Mouse (Mus musculus) forebrain, embryonic 15.5 days (tissue): ENCODE measurements at regions not wholly inside any gene's neighbourhood (a gene's known extent, or its start where the extent isn't known, plus 50 kb on each side); places are given as distances from the start of the nearest gene placed in this dataset.

Source experiments
- ATAC-seq: fragments of 200-750 bp; cut with Nextera tagmentation; replicated peaks from 2 replicates; pipeline ENCODE4 v1.8.0; 2017; ENCODE audit warnings: mild to moderate bottlenecking, moderate TSS enrichment, moderate library complexity
- H3K27ac ChIP-seq: fragments of 300-500 bp; sonication (generic); replicated peaks from 2 replicates; pipeline ENCODE4 v1.5.1; 2015; ENCODE audit warnings: mild to moderate bottlenecking, inconsistent platforms
- H3K27me3 ChIP-seq: fragments of 300-500 bp; sonication (generic); 2 replicates; pipeline ENCODE4 v1.6.1; 2015; ENCODE audit warnings: inconsistent platforms
- H3K36me3 ChIP-seq: fragments of 300-500 bp; sonication (generic); 2 replicates; pipeline ENCODE4 v1.6.1; 2015; ENCODE audit warnings: mild to moderate bottlenecking, inconsistent platforms
- H3K4me1 ChIP-seq: fragments of 300-500 bp; sonication (generic); 2 replicates; pipeline ENCODE4 v1.6.1; 2015; ENCODE audit warnings: inconsistent platforms
- H3K4me2 ChIP-seq: fragments of 300-500 bp; sonication (generic); replicated peaks from 2 replicates; pipeline ENCODE4 v1.6.1; 2015; ENCODE audit warnings: mild to moderate bottlenecking, inconsistent platforms
- H3K4me3 ChIP-seq: fragments of 300-500 bp; sonication (generic); 2 replicates; pipeline ENCODE4 v1.5.1; 2015; ENCODE audit warnings: mild to moderate bottlenecking, inconsistent platforms
- H3K9ac ChIP-seq: fragments of 300-500 bp; sonication (generic); replicated peaks from 2 replicates; pipeline ENCODE4 v1.6.1; 2015; ENCODE audit warnings: mild to moderate bottlenecking, inconsistent platforms
- H3K9me3 ChIP-seq: fragments of 300-500 bp; sonication (generic); 2 replicates; pipeline ENCODE4 v1.6.1; 2016; ENCODE audit warnings: inconsistent platforms
- WGBS: fragments of 180-500 bp; shearing (Covaris S2); methylation state at CpG from one replicate; pipeline ENCODE4 v1.1.7; 2015; ENCODE audit warnings: mixed read lengths; 5-methylcytosine and 5-hydroxymethylcytosine counted together

GRCm38 (mm10) chr16:95141510-95142394, 115.6 kb upstream of the Kcnj15 start:
- Histone ChIP-seq H3K4me3 (no peak overlapping the region), H3K27ac (no peak overlapping the region), H3K4me2 (no peak overlapping the region), H3K9ac (no peak overlapping the region), H3K4me1 (peaks cover 6% of the 10 kb centered on the region; the same call in 1 of the 2 replicates), H3K27me3 (no peaks in the 10 kb centered on the region), H3K9me3 (no peaks in the 10 kb centered on the region), H3K36me3 (no peaks in the 10 kb centered on the region)
- 56% methylated on average over 8 of the region's 8 CpGs for WGBS
- ATAC-seq: 0 out of 2 replicates have a peak, but pooled peaks have one; percentile 48

- no peak for ATAC-seq
- WGBS: 65% methylated on average over 8 of the region's 8 CpGs
- H3K4me2 ChIP-seq: no peak overlapping the region
- no peaks in the 10 kb centered on the region for H3K9me3 ChIP-seq
- H3K27me3 ChIP-seq: no peaks in the 10 kb centered on the region
- H3K4me3 ChIP-seq: no peak overlapping the region
- no peaks in the 10 kb centered on the region for H3K4me1 ChIP-seq
- H3K36me3 ChIP-seq: no peaks in the 10 kb centered on the region
- H3K27ac ChIP-seq: no peak overlapping the region
- no peak overlapping the region for H3K9ac ChIP-seq
Observed at GRCm38 (mm10) chr16:95150499-95150898, 106.9 kb upstream of the Kcnj15 start.

DNA sequence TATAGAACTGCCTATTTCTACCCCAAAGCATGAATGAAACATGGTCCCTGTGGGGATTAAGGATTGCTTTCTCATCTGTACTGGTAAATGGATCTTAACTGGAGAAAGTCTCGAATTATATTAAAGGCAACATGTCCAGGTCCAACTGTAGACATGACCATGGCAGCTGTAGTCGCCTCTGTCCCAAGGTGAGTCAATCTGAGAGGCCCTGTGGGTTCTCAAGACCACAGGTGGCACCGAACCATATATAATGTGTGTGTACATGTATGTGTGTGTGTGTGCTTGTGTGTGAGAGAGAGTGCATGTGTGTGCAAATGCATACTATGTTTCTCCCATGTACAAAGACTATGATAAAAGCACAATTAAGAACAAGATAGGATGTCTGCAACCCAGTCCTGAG, 105.9 kb upstream of the Kcnj15 start:
- no peak overlapping the region for H3K9ac ChIP-seq
- ATAC-seq: no peak
- 85% methylated on average over 3 of the region's 3 CpGs for WGBS
- H3K4me1 ChIP-seq: no peaks in the 10 kb centered on the region
- H3K4me3 ChIP-seq: no peak overlapping the region
- no peak overlapping the region for H3K27ac ChIP-seq
- no peak overlapping the region for H3K4me2 ChIP-seq
- no peaks in the 10 kb centered on the region for H3K27me3 ChIP-seq
- no peaks in the 10 kb centered on the region for H3K9me3 ChIP-seq
- H3K36me3 ChIP-seq: no peaks in the 10 kb centered on the region

- no peak overlapping the region for H3K27ac ChIP-seq
- H3K4me1 ChIP-seq: no peaks in the 10 kb centered on the region
- H3K9ac ChIP-seq: no peak overlapping the region
- H3K4me2 ChIP-seq: no peak overlapping the region
- H3K4me3 ChIP-seq: no peak overlapping the region
- no peaks in the 10 kb centered on the region for H3K27me3 ChIP-seq
- 90% methylated on average over 6 of the region's 6 CpGs for WGBS
- no peaks in the 10 kb centered on the region for H3K9me3 ChIP-seq
- no peaks in the 10 kb centered on the region for H3K36me3 ChIP-seq
- no peak for ATAC-seq
Observed at GRCm38 (mm10) chr16:95151914-95152313, 105.4 kb upstream of the Kcnj15 start.

DNA sequence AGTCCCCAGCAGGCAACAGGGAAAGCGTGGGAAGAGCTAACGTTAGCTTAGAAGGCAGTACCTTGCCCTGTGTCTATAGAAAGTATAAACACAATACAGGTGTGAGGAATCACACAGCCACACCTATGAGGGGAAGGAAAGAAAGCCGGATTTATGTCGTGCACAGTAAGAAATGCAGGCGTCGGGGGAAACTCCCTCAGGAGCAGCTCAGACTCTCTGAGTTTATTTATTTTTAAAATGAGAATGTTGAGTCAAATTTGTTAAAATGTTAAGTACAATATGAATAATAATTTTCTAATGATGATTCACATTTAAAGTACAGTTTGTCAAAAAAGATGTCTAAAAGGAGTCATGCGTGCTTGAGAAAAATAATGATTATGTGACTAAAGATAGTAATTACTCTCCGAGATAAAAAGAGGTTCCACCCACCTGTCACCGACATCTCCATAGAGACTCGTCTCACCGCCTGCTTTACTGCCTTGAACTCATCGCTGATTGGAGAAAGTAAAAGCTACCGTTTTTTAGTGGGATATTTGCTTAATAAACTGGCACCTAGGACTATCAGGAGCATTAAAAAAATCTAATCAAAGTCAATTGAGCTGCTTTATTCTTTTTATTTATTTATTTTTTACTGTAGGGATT, 104.5 kb upstream of the Kcnj15 start:
- Histone ChIP-seq H3K4me3 (no peak overlapping the region), H3K4me1 (no peaks in the 10 kb centered on the region), H3K9me3 (no peaks in the 10 kb centered on the region), H3K9ac (no peak overlapping the region), H3K27me3 (no peaks in the 10 kb centered on the region), H3K27ac (no peak overlapping the region), H3K36me3 (no peaks in the 10 kb centered on the region), H3K4me2 (no peak overlapping the region)
- WGBS: 68% methylated on average over 13 of the region's 13 CpGs
- no peak for ATAC-seq

DNA sequence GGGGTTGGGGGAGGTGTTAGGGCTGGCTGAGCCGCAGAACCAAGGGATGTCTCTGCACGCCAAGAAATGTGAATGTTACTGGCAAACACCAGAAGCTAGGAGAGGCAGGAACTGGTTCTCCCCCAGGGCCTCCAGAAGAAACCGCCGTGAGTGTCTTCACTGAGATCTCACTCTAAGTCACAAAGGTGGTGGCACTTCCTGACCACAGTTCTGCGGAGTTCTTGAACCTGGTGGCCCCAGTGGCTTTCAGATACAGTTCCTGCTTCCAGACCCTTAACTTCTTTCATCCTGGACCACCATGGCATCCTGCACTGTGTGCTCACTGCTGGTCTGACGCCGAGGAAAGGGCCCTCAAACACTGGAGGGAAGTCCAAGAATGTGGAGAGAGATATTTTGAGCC, 89.0 kb upstream of the Kcnj15 start:
- 87% methylated on average over 7 of the region's 7 CpGs for WGBS
- no peaks in the 10 kb centered on the region for H3K27me3 ChIP-seq
- H3K9me3 ChIP-seq: no peaks in the 10 kb centered on the region
- no peak overlapping the region for H3K27ac ChIP-seq
- H3K36me3 ChIP-seq: no peaks in the 10 kb centered on the region
- H3K4me2 ChIP-seq: no peak overlapping the region
- no peak overlapping the region for H3K4me3 ChIP-seq
- no peak overlapping the region for H3K9ac ChIP-seq
- no peaks in the 10 kb centered on the region for H3K4me1 ChIP-seq
- ATAC-seq: no peak

- Histone ChIP-seq H3K27me3 (no peaks in the 10 kb centered on the region), H3K4me1 (no peaks in the 10 kb centered on the region), H3K4me2 (no peak overlapping the region), H3K27ac (no peak overlapping the region), H3K9ac (no peak overlapping the region), H3K4me3 (no peak overlapping the region), H3K9me3 (no peaks in the 10 kb centered on the region), H3K36me3 (no peaks in the 10 kb centered on the region)
- no peak for ATAC-seq
- 100% methylated on average over 1 of the region's 1 CpGs for WGBS
Observed at GRCm38 (mm10) chr16:95169346-95169745, 88.0 kb upstream of the Kcnj15 start.

GRCm38 (mm10) chr16:95180562-95180961, 76.8 kb upstream of the Kcnj15 start:
- H3K4me1 ChIP-seq: no peaks in the 10 kb centered on the region
- no peak overlapping the region for H3K9ac ChIP-seq
- no peak overlapping the region for H3K4me2 ChIP-seq
- 86% methylated on average over 5 of the region's 5 CpGs for whole genome bisulfite sequencing
- no peaks in the 10 kb centered on the region for H3K9me3 ChIP-seq
- no peak overlapping the region for H3K27ac ChIP-seq
- no peak for ATAC-seq
- H3K27me3 ChIP-seq: no peaks in the 10 kb centered on the region
- H3K36me3 ChIP-seq: no peaks in the 10 kb centered on the region
- H3K4me3 ChIP-seq: no peak overlapping the region

GRCm38 (mm10) chr16:95185341-95185740, 72.0 kb upstream of the Kcnj15 start:
- Histone ChIP-seq H3K27ac (no peak overlapping the region), H3K27me3 (no peaks in the 10 kb centered on the region)

DNA sequence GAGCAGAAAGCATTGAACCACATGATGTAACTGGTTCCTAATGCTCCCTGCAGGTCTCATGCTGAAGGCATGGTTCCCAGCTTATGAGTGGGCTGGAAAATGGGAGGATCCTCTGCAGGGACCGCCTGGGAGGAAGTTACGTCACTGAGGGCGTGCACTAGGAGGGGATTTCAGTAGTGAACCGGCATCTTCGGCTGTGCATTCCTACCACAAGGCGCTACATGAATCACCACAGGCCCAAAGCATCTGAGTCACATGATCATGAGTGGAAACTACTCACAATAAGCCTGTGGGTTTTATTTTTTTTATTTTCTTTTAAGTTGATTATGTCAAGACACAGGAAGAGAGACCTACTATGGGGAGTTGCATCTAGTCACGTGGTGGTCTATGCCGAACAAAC, 68.2 kb upstream of the Kcnj15 start:
- WGBS: 94% methylated on average over 8 of the region's 8 CpGs
- Histone ChIP-seq H3K4me3 (no peak overlapping the region), H3K4me1 (no peaks in the 10 kb centered on the region), H3K9me3 (no peaks in the 10 kb centered on the region), H3K27me3 (no peaks in the 10 kb centered on the region), H3K27ac (no peak overlapping the region), H3K4me2 (no peak overlapping the region), H3K36me3 (no peaks in the 10 kb centered on the region), H3K9ac (no peak overlapping the region)
- no peak for ATAC-seq

More at GRCm38 (mm10) chr16:95185341-95185740, 72.0 kb upstream of the Kcnj15 start:
- Histone ChIP-seq H3K9me3 (no peaks in the 10 kb centered on the region), H3K36me3 (no peaks in the 10 kb centered on the region), H3K4me1 (no peaks in the 10 kb centered on the region), H3K4me3 (no peak overlapping the region), H3K4me2 (no peak overlapping the region), H3K9ac (no peak overlapping the region)
- ATAC-seq: no peak
- WGBS: 73% methylated on average over 9 of the region's 9 CpGs

DNA sequence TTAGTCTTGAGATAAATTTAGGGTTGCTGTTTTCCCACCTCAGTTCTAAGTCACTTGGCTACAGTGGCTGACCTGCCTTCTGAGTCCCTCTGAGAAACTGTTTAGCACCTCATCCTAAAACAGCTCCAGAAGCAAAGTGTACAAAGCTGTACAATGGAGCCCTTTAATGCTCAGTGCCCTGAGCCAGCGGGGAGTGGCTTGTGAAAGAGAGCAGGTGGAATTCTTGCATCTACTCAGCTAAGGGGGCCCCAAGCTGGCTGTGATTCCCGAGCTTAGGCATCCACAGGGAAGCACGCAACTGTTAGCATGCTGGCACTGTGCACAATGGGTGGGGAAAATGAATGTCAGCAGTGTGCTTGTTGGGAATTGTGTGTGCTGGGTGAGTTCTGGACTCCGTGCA, 63.2 kb upstream of the Kcnj15 start:
- Histone ChIP-seq H3K27ac (no peak overlapping the region), H3K36me3 (no peaks in the 10 kb centered on the region), H3K4me1 (no peaks in the 10 kb centered on the region), H3K9me3 (no peaks in the 10 kb centered on the region), H3K4me2 (no peak overlapping the region), H3K9ac (no peak overlapping the region), H3K27me3 (no peaks in the 10 kb centered on the region), H3K4me3 (no peak overlapping the region)
- ATAC-seq: no peak
- WGBS: 33% methylated on average over 4 of the region's 4 CpGs

DNA sequence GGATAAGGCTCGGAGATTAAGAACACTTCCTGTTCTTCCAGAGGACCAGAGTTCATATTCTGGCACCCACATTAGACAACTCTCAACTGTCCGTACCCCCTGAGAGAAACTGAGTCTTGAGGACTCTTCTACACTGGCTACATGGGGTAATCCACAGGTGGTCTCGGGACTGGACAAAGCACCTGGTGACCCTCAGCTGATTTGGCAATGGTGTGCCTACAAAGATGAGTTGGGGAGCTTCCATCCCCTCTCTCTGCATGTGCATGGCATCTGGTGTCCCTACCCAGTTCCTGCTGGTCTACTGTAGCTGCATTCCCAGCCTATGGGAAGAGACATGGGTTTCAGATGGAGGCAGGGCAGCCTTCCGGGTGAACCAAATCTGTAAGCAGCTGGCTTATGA, 61.2 kb upstream of the Kcnj15 start:
- no peaks in the 10 kb centered on the region for H3K4me1 ChIP-seq
- H3K9ac ChIP-seq: no peak overlapping the region
- WGBS: 87% methylated on average over 4 of the region's 4 CpGs
- no peaks in the 10 kb centered on the region for H3K27me3 ChIP-seq
- no peak for ATAC-seq
- no peak overlapping the region for H3K27ac ChIP-seq
- no peak overlapping the region for H3K4me2 ChIP-seq
- H3K36me3 ChIP-seq: no peaks in the 10 kb centered on the region
- no peaks in the 10 kb centered on the region for H3K9me3 ChIP-seq
- H3K4me3 ChIP-seq: no peak overlapping the region
